Mouse (Mus musculus) liver, postnatal 0 days (tissue): Measurements from ENCODE around the gene Kcnip1. TPM values are rescaled to one million over a fixed set of nuclear protein-coding genes. Genes with fewer than 3 reads are reported as not detected.

Experiments used
- ATAC-seq: fragments of 200-750 bp; cut with Nextera tagmentation; 2 replicates; pipeline ENCODE4 v1.8.0; 2017; ENCODE audit warnings: mild to moderate bottlenecking, moderate library complexity
- DNase-seq: peaks from one replicate; pipeline ENCODE4 v3.0.0-alpha.2; 2016
- H3K27ac ChIP-seq: fragments of 300-500 bp; sonication (generic); 2 replicates; pipeline ENCODE4 v1.5.1; 2014; ENCODE audit warnings: antibody characterized with exemption, moderate library complexity, mild to moderate bottlenecking, low read depth
- H3K27me3 ChIP-seq: fragments of 300-500 bp; sonication (generic); 2 replicates; pipeline ENCODE4 v1.6.1; 2014; ENCODE audit warnings: low read length, control low read depth, mixed read lengths; ENCODE audit not compliant: insufficient read depth
- H3K36me3 ChIP-seq: fragments of 300-500 bp; sonication (generic); replicated peaks from 2 replicates; pipeline ENCODE4 v1.6.1; 2014; ENCODE audit warnings: mild to moderate bottlenecking, control low read depth, low read length, moderate library complexity, mixed read lengths; ENCODE audit not compliant: insufficient read depth
- H3K4me1 ChIP-seq: fragments of 300-500 bp; sonication (generic); 2 replicates; pipeline ENCODE4 v1.6.1; 2014; ENCODE audit warnings: antibody characterized with exemption, mild to moderate bottlenecking, control low read depth; ENCODE audit not compliant: insufficient read depth
- H3K4me2 ChIP-seq: fragments of 300-500 bp; sonication (generic); 2 replicates; pipeline ENCODE4 v1.6.1; 2014; ENCODE audit warnings: low read depth, mild to moderate bottlenecking, low read length, moderate library complexity, mixed read lengths
- H3K4me3 ChIP-seq: fragments of 300-500 bp; sonication (generic); 2 replicates; pipeline ENCODE4 v1.5.1; 2014; ENCODE audit warnings: low read depth, low read length
- H3K9ac ChIP-seq: fragments of 300-500 bp; sonication (generic); replicated peaks from 2 replicates; pipeline ENCODE4 v1.6.1; 2014; ENCODE audit warnings: mild to moderate bottlenecking, moderate library complexity
- H3K9me3 ChIP-seq: fragments of 300-500 bp; sonication (generic); 2 replicates; pipeline ENCODE4 v1.6.1; 2016; ENCODE audit warnings: mild to moderate bottlenecking, control low read depth, low read length, mixed read lengths
- CTCF ChIP-seq: sonication (generic); IDR thresholded peaks from 2 replicates; pipeline ENCODE4 v1.5.1; 2016; ENCODE audit warnings: antibody characterized with exemption, low read depth
- EP300 ChIP-seq: IDR thresholded peaks from 2 replicates; pipeline ENCODE4 v1.6.1; 2016; ENCODE audit warnings: antibody characterized with exemption, low read depth, mild to moderate bottlenecking
- WGBS: fragments of 180-500 bp; shearing (Covaris S2); extraction: QIAGEN DNeasy Blood & Tissue Kit; methylation state at CpG from one replicate; pipeline ENCODE4 v1.1.7; 2014; ENCODE audit not compliant: insufficient replicate concordance; 5-methylcytosine and 5-hydroxymethylcytosine counted together
- polyA plus RNA-seq: library from polyadenylated mRNA; unstranded; fragments of >200 nt; fragmentation: Nextera tagmentation; extraction: Ambion mirVana; gene quantifications from 2 replicates; pipeline ENCODE4 v1.2.1, GENCODE M21; 2015

Kcnip1 gene
- polyA plus RNA-seq, 1 experiment from 2014 or later = not detected

- H3K27me3 ChIP-seq = no peaks in the 10 kb centered on the region
- no peaks in the 10 kb centered on the region for H3K9me3 ChIP-seq
- H3K4me3 ChIP-seq = no peak overlapping the region
- no peak for DNase-seq
- no peak overlapping the region for H3K9ac ChIP-seq
- TF ChIP-seq CTCF = no peak
- no peak for TF ChIP-seq EP300
- H3K4me2 ChIP-seq = no peak overlapping the region
- no peaks in the 10 kb centered on the region for H3K4me1 ChIP-seq
- H3K27ac ChIP-seq = no peak overlapping the region
- no peak for ATAC-seq
- WGBS = 65% methylated on average over 3 of the region's 3 CpGs
- no peaks in the 10 kb centered on the region for H3K36me3 ChIP-seq
Observed at GRCm38 (mm10) chr11:33887660-33888059, 105.3 kb downstream of the Kcnip1 start.

- no peak overlapping the region for H3K4me2 ChIP-seq
- no peak for TF ChIP-seq CTCF
- no peak for TF ChIP-seq EP300
Observed at GRCm38 (mm10) chr11:33885981-33886380, 107.0 kb downstream of the Kcnip1 start.

GRCm38 (mm10) chr11:33882731-33883328 is 110.1 kb downstream of the Kcnip1 start:
- WGBS = 66% methylated on average over 5 of the region's 5 CpGs
- H3K36me3 ChIP-seq = no peaks in the 10 kb centered on the region
- H3K27me3 ChIP-seq = no peaks in the 10 kb centered on the region
- H3K9ac ChIP-seq = no peak overlapping the region
- no peak overlapping the region for H3K4me3 ChIP-seq
- H3K4me1 ChIP-seq = no peaks in the 10 kb centered on the region
- DNase-seq (no peak), ATAC-seq (no peak)
- H3K9me3 ChIP-seq = no peaks in the 10 kb centered on the region
- no peak overlapping the region for H3K4me2 ChIP-seq
- no peak overlapping the region for H3K27ac ChIP-seq
- TF ChIP-seq CTCF (no peak), EP300 (no peak)

More at GRCm38 (mm10) chr11:33885981-33886380, 107.0 kb downstream of the Kcnip1 start:
- WGBS = 57% methylated on average over 4 of the region's 4 CpGs
- Histone ChIP-seq H3K9me3 (no peaks in the 10 kb centered on the region), H3K4me3 (no peak overlapping the region), H3K27me3 (no peaks in the 10 kb centered on the region), H3K27ac (no peak overlapping the region), H3K36me3 (no peaks in the 10 kb centered on the region), H3K4me1 (no peaks in the 10 kb centered on the region), H3K9ac (no peak overlapping the region)
- DNase-seq (no peak), ATAC-seq (no peak)

- no peaks in the 10 kb centered on the region for H3K27me3 ChIP-seq
- ATAC-seq (no peak), DNase-seq (no peak)
- H3K4me2 ChIP-seq = no peak overlapping the region
- H3K9ac ChIP-seq = no peak overlapping the region
- TF ChIP-seq CTCF = no peak
- TF ChIP-seq EP300 = no peak
- no peaks in the 10 kb centered on the region for H3K36me3 ChIP-seq
- H3K4me3 ChIP-seq = no peak overlapping the region
- H3K9me3 ChIP-seq = no peaks in the 10 kb centered on the region
- H3K27ac ChIP-seq = no peak overlapping the region
- peaks cover 22% of the 10 kb centered on the region for H3K4me1 ChIP-seq
Observed at GRCm38 (mm10) chr11:33874925-33875324, 118.0 kb downstream of the Kcnip1 start.

GRCm38 (mm10) chr11:33873071-33873781 is 119.7 kb downstream of the Kcnip1 start:
- Histone ChIP-seq H3K4me2 (no peak overlapping the region), H3K36me3 (no peaks in the 10 kb centered on the region), H3K9ac (no peak overlapping the region), H3K4me3 (no peak overlapping the region), H3K9me3 (no peaks in the 10 kb centered on the region), H3K4me1 (peaks cover 22% of the 10 kb centered on the region), H3K27me3 (no peaks in the 10 kb centered on the region), H3K27ac (0 out of 2 replicates have a peak overlapping the region, but pooled peaks have one; percentile 17)
- ATAC-seq (peak; percentile 87), DNase-seq (peak; percentile 71)
- 49% methylated on average over 10 of the region's 10 CpGs for WGBS
- TF ChIP-seq CTCF = no peak
- peak; percentile 65; the same call in 1 of the 2 replicates for TF ChIP-seq EP300

- H3K36me3 ChIP-seq = no peaks in the 10 kb centered on the region
- H3K27ac ChIP-seq = 0 out of 2 replicates have a peak overlapping the region, but pooled peaks have one; percentile 17
- peaks cover 22% of the 10 kb centered on the region for H3K4me1 ChIP-seq
- no peaks in the 10 kb centered on the region for H3K9me3 ChIP-seq
- no peaks in the 10 kb centered on the region for H3K27me3 ChIP-seq
- no peak for DNase-seq
- no peak overlapping the region for H3K4me2 ChIP-seq
- H3K9ac ChIP-seq = no peak overlapping the region
- no peak overlapping the region for H3K4me3 ChIP-seq
- no peak for ATAC-seq
- no peak for TF ChIP-seq CTCF
- TF ChIP-seq EP300 = no peak
- 78% methylated on average over 2 of the region's 2 CpGs for WGBS
Observed at GRCm38 (mm10) chr11:33872716-33873048, 120.3 kb downstream of the Kcnip1 start.
